Comparison of ENCODE assay signal across 10 mouse cellular contexts in genomic region chr5:24365528-24365927, GRCm38 (mm10). TPM values are rescaled to one million over a fixed set of nuclear protein-coding genes. Genes with fewer than 3 reads are reported as not detected.
DNase-seq lines count a peak whose midpoint lies in the region; ATAC-seq and TF ChIP-seq lines count a peak whose summit lies in the region.
"Had no signal": no experiment of that assay in that cellular context is flagged by ENCODE, and none has a peak within 500 bp of the region (broad histone marks: within the 10 kb centered on the region; RNA-seq: fewer than 3 reads in every experiment).

No protein-coding gene starts in this region.

- peaks cover 4% of the 10 kb centered on the region; the same call in 1 of the 2 replicates for H3K36me3 ChIP-seq in heart, embryonic 13.5 days
- H3K36me3 ChIP-seq in liver, adult 2 months (ENCODE audit: control insufficient read depth, insufficient read depth, low read length), result no peaks in the 10 kb centered on the region
- H3K36me3 ChIP-seq: forebrain, embryonic 15.5 days; midbrain, embryonic 13.5 days had no signal

- WGBS in heart, embryonic 13.5 days, result 14% methylated on average over 5 of the region's 5 CpGs
- WGBS in liver, adult 2 months, result 48% methylated on average over 5 of the region's 5 CpGs

- H3K27ac ChIP-seq in left cerebral cortex, adult 2 months, result peak overlapping the region; percentile 58; the same call in 1 of the 2 replicates
- H3K27ac ChIP-seq in cortical plate, adult 2 months (ENCODE audit: insufficient read depth, low read length), result no peak overlapping the region
- peak overlapping the region; percentile 77 for H3K27ac ChIP-seq in heart, embryonic 13.5 days (replicated peaks)
- H3K27ac ChIP-seq in liver, adult 2 months (replicated peaks; ENCODE audit: insufficient read depth, low read depth, low read length), result peak overlapping the region; percentile 55
- H3K27ac ChIP-seq: forebrain, embryonic 15.5 days; midbrain, embryonic 13.5 days had no signal

- no peaks in the 10 kb centered on the region for H3K9me3 ChIP-seq in heart, embryonic 13.5 days
- H3K9me3 ChIP-seq: forebrain, embryonic 15.5 days; midbrain, embryonic 13.5 days had no signal

- no peak for TF ChIP-seq POLR2A in cortical plate, adult 2 months (IDR thresholded peaks at IDR 0.05; ENCODE audit: extremely low read depth, insufficient read depth, low read length)
- TF ChIP-seq POLR2A in liver, adult 2 months (IDR thresholded peaks at IDR 0.05; ENCODE audit: extremely low read depth, insufficient read depth, low read length), result no peak

- peak overlapping the region; percentile 74 for H3K9ac ChIP-seq in heart, embryonic 13.5 days
- no peak overlapping the region for H3K9ac ChIP-seq in liver, adult 2 months (ENCODE audit: low read depth, low read length)
- H3K9ac ChIP-seq: forebrain, embryonic 15.5 days; midbrain, embryonic 13.5 days had no signal

- DNase-seq in left cerebral cortex, adult 2 months (ENCODE audit: extremely low spot score in 1 of 2, low spot score in 2 of 2), result no peak
- DNase-seq in left cerebral cortex, adult 9 months (ENCODE audit: low spot score in 2 of 2), result no peak
- no peak for DNase-seq in liver, adult 2 months (ENCODE audit: extremely low read depth, low read depth, low spot score)
- DNase-seq in B cell, adult 2 months, result no peak
- DNase-seq in Muller cell, postnatal 12 days (ENCODE audit: inconsistent ontology term), result no peak
- DNase-seq in adrenal gland, postnatal 25 days, result no peak

- H3K4me3 ChIP-seq in left cerebral cortex, adult 2 months, result peak overlapping the region; percentile 34; the same call in 1 of the 2 replicates
- H3K4me3 ChIP-seq in cortical plate, adult 2 months (ENCODE audit: insufficient read depth, low read length), result peak overlapping the region; percentile 8; the same call in 1 of the 2 replicates
- peak overlapping the region; percentile 50 for H3K4me3 ChIP-seq in heart, embryonic 13.5 days
- H3K4me3 ChIP-seq in liver, adult 2 months (ENCODE audit: insufficient read depth, low read depth, low read length), result peak overlapping the region; percentile 60
- H3K4me3 ChIP-seq: forebrain, embryonic 15.5 days; midbrain, embryonic 13.5 days had no signal

- no peak for TF ChIP-seq CTCF in left cerebral cortex, adult 2 months (IDR thresholded peaks at IDR 0.05)
- TF ChIP-seq CTCF in cortical plate, adult 2 months (IDR thresholded peaks at IDR 0.05; ENCODE audit: extremely low read depth, insufficient read depth, low read length), result no peak
- no peak for TF ChIP-seq CTCF in liver, adult 2 months (IDR thresholded peaks at IDR 0.05; ENCODE audit: low read depth, low read length)

- peaks cover 3% of the 10 kb centered on the region; the same call in 1 of the 2 replicates for H3K27me3 ChIP-seq in heart, embryonic 13.5 days (replicated peaks)
- H3K27me3 ChIP-seq in liver, adult 2 months (ENCODE audit: control insufficient read depth, insufficient read depth, low read length), result no peaks in the 10 kb centered on the region
- H3K27me3 ChIP-seq: forebrain, embryonic 15.5 days; midbrain, embryonic 13.5 days had no signal

- H3K79me2 ChIP-seq in liver, adult 2 months (ENCODE audit: control insufficient read depth, insufficient read depth, low read length), result no peaks in the 10 kb centered on the region

- no peaks in the 10 kb centered on the region for H3K4me1 ChIP-seq in cortical plate, adult 2 months (ENCODE audit: control insufficient read depth, insufficient read depth, low read length)
- H3K4me1 ChIP-seq in heart, embryonic 13.5 days, result peaks cover 28% of the 10 kb centered on the region
- H3K4me1 ChIP-seq in liver, adult 2 months (ENCODE audit: control insufficient read depth, insufficient read depth, low read length), result no peaks in the 10 kb centered on the region
- H3K4me1 ChIP-seq: forebrain, embryonic 15.5 days had no signal

- intact Hi-C loops in left cerebral cortex, adult 2 months (cut with DNase I), result no loop called here

- ATAC-seq in heart, embryonic 13.5 days (ENCODE audit: extremely low read depth, insufficient number of reproducible peaks, low FRiP score, low TSS enrichment), result no peak
- ATAC-seq: forebrain, embryonic 15.5 days; midbrain, embryonic 13.5 days had no signal

- peak overlapping the region; percentile 59 for H3K4me2 ChIP-seq in heart, embryonic 13.5 days
- H3K4me2 ChIP-seq: forebrain, embryonic 15.5 days; midbrain, embryonic 13.5 days had no signal

RNA-seq across cellular contexts. Expression of gene Nos3, which starts 0.9 kb away (rescaled TPM):
- total RNA-seq in left cerebral cortex, adult 2 months (2021), result 1 to 10 TPM; 8.8 to 9.3 TPM
- polyA plus RNA-seq in cortical plate, adult 2 months (2012; rRNA removed), result 9.6 and 10.4 TPM in 2 replicates
- 34.0 and 35.0 TPM in 2 replicates for polyA plus RNA-seq in heart, embryonic 13.5 days (2015; fragmentation: Nextera tagmentation; extraction: Ambion mirVana)
- total RNA-seq in liver, adult 2 months (2014; rRNA removed), result 1.1 and 2.0 TPM in 2 replicates
- polyA plus RNA-seq in liver, adult 2 months (2012; rRNA removed), result 2.6 and 2.9 TPM in 2 replicates
- total RNA-seq in adrenal gland, postnatal 25 days (2021), result 8.3 and 8.7 TPM in 2 replicates

RNA-seq across cellular contexts. Expression of gene Kcnh2, which starts 14.1 kb away (rescaled TPM):
- 10 to 100 TPM; 28.6 to 32.8 TPM for total RNA-seq in left cerebral cortex, adult 2 months (2021)
- 27.3 and 29.4 TPM in 2 replicates for polyA plus RNA-seq in cortical plate, adult 2 months (2012; rRNA removed)
- polyA plus RNA-seq in heart, embryonic 13.5 days (2015; fragmentation: Nextera tagmentation; extraction: Ambion mirVana), result 24.4 and 26.2 TPM in 2 replicates
- 0.13 TPM in 1 of 2 replicates, not detected in the other for total RNA-seq in liver, adult 2 months (2014; rRNA removed)
- 0.21 TPM in 1 of 2 replicates, not detected in the other for polyA plus RNA-seq in liver, adult 2 months (2012; rRNA removed)
- total RNA-seq in adrenal gland, postnatal 25 days (2021), result 12.7 and 26.0 TPM in 2 replicates

RNA-seq across cellular contexts. Expression of gene Atg9b, which starts 26.4 kb away (rescaled TPM):
- 1 to 10 TPM; 4.0 to 4.2 TPM for total RNA-seq in left cerebral cortex, adult 2 months (2021)
- 4.0 and 4.1 TPM in 2 replicates for polyA plus RNA-seq in cortical plate, adult 2 months (2012; rRNA removed)
- polyA plus RNA-seq in heart, embryonic 13.5 days (2015; fragmentation: Nextera tagmentation; extraction: Ambion mirVana), result 0.87 and 1.4 TPM in 2 replicates
- total RNA-seq in liver, adult 2 months (2014; rRNA removed), result 0.09 and 0.27 TPM in 2 replicates
- polyA plus RNA-seq in liver, adult 2 months (2012; rRNA removed), result 0.05 and 0.35 TPM in 2 replicates
- total RNA-seq in adrenal gland, postnatal 25 days (2021), result 0.27 and 1.2 TPM in 2 replicates

RNA-seq across cellular contexts. Expression of gene Abcb8, which starts 27.9 kb away (rescaled TPM):
- 10 to 100 TPM; 45.3 to 54.9 TPM for total RNA-seq in left cerebral cortex, adult 2 months (2021)
- 54.8 and 57.3 TPM in 2 replicates for polyA plus RNA-seq in cortical plate, adult 2 months (2012; rRNA removed)
- polyA plus RNA-seq in heart, embryonic 13.5 days (2015; fragmentation: Nextera tagmentation; extraction: Ambion mirVana), result 62.0 and 63.4 TPM in 2 replicates
- total RNA-seq in liver, adult 2 months (2014; rRNA removed), result 21.5 and 25.2 TPM in 2 replicates
- 69.9 and 71.0 TPM in 2 replicates for polyA plus RNA-seq in liver, adult 2 months (2012; rRNA removed)
- 83.6 and 88.2 TPM in 2 replicates for total RNA-seq in adrenal gland, postnatal 25 days (2021)

RNA-seq across cellular contexts. Expression of gene Asic3, which starts 47.7 kb away (rescaled TPM):
- under 1 TPM in 1 of 2 experiments, not detected in 1; 0.36 TPM for total RNA-seq in left cerebral cortex, adult 2 months (2021)
- 0.44 and 0.70 TPM in 2 replicates for polyA plus RNA-seq in cortical plate, adult 2 months (2012; rRNA removed)
- polyA plus RNA-seq in heart, embryonic 13.5 days (2015; fragmentation: Nextera tagmentation; extraction: Ambion mirVana), result 0.25 TPM in 1 of 2 replicates, not detected in the other
- not detected in 2 replicates for total RNA-seq in liver, adult 2 months (2014; rRNA removed)
- polyA plus RNA-seq in liver, adult 2 months (2012; rRNA removed), result 0.12 and 0.84 TPM in 2 replicates
- total RNA-seq in adrenal gland, postnatal 25 days (2021), result 0.43 TPM in 1 of 2 replicates, not detected in the other
- polyA plus RNA-seq: midbrain, embryonic 13.5 days had no signal

Comparison
In these comparisons a context has a peak if more than half of its experiments do, and no peak if none do; other contexts are left out.
1. H3K4me3 ChIP-seq: peak in every context shown above with its lines; median percentile 60 in liver, adult 2 months; 50 in heart, embryonic 13.5 days; 34 in left cerebral cortex, adult 2 months; 8 in cortical plate, adult 2 months.
2. RNA of gene Kcnh2, which starts 14.1 kb away (total RNA-seq): 28.6 to 32.8 TPM in left cerebral cortex, adult 2 months and 12.7 to 26.0 TPM in adrenal gland, postnatal 25 days; 0.13 TPM in liver, adult 2 months; every median in the first group is over 10 times any median in the second.